ENCODE assay signal across 21 mouse cellular contexts in the genomic region with DNA sequence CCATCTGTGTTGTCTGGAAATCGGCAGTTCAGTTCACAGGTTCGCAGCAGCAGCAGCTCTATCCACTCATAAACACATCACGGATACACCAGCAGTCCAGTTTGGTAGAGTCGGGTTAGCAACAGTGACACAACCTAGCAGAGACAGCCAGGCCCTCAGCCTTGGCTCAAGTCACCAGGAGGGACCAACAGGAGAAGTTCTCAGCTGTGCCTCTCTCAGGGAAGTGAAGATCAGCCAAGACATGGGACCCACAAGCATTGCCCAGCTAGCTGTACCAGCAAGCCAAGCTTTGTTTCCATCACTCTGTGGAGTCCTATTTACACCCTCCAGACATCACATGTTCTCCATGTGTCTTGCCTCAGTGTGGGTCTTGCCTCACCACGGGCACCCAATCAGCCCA. TPM values are rescaled to one million over a fixed set of nuclear protein-coding genes. Genes with fewer than 3 reads are reported as not detected.
A peak's percentile ranks its signal among the peaks of the same experiment; 100 is the strongest.
DNase-seq lines count a peak whose midpoint lies in the region; ATAC-seq and TF ChIP-seq lines count a peak whose summit lies in the region.
"Had no signal": no experiment of that assay in that cellular context is flagged by ENCODE, and none has a peak within 500 bp of the region (broad histone marks: within the 10 kb centered on the region; RNA-seq: fewer than 3 reads in every experiment).

No protein-coding gene starts in this region.

- H3K9ac ChIP-seq in forebrain, embryonic 11.5 days (ENCODE audit: low read length): no peak overlapping the region
- no peak overlapping the region for H3K9ac ChIP-seq in forebrain, embryonic 16.5 days (replicated peaks; ENCODE audit: low read depth, low read length)
- no peak overlapping the region for H3K9ac ChIP-seq in heart, postnatal 0 days (replicated peaks; ENCODE audit: low read depth, low read length)
- H3K9ac ChIP-seq in midbrain, embryonic 11.5 days (ENCODE audit: low read length): no peak overlapping the region
- H3K9ac ChIP-seq in midbrain, postnatal 0 days (replicated peaks; ENCODE audit: low read length, poor library complexity, severe bottlenecking): no peak overlapping the region
- H3K9ac ChIP-seq: embryonic facial prominence, embryonic 13.5 days; forebrain, embryonic 13.5 days; hindbrain, embryonic 14.5 days; intestine, embryonic 15.5 days had no signal

- H3K27me3 ChIP-seq in forebrain, embryonic 11.5 days (ENCODE audit: control insufficient read depth, insufficient read depth, low read length): no peaks in the 10 kb centered on the region
- H3K27me3 ChIP-seq in forebrain, embryonic 16.5 days (replicated peaks; ENCODE audit: control insufficient read depth, insufficient read depth, low read length): no peaks in the 10 kb centered on the region
- peaks cover 3% of the 10 kb centered on the region; the same call in 1 of the 2 replicates for H3K27me3 ChIP-seq in heart, embryonic 10.5 days (ENCODE audit: insufficient read depth, poor library complexity, severe bottlenecking)
- H3K27me3 ChIP-seq in heart, postnatal 0 days (ENCODE audit: control insufficient read depth, insufficient read depth, low read length): no peaks in the 10 kb centered on the region
- no peaks in the 10 kb centered on the region for H3K27me3 ChIP-seq in midbrain, embryonic 11.5 days (ENCODE audit: control insufficient read depth, insufficient read depth, low read length)
- H3K27me3 ChIP-seq in midbrain, postnatal 0 days (ENCODE audit: insufficient read depth, low read length): no peaks in the 10 kb centered on the region
- H3K27me3 ChIP-seq: embryonic facial prominence, embryonic 13.5 days; forebrain, embryonic 13.5 days; intestine, embryonic 15.5 days had no signal

- H3K4me1 ChIP-seq in forebrain, embryonic 11.5 days (replicated peaks; ENCODE audit: control insufficient read depth, insufficient read depth, low read length): 0 out of 2 replicates have a peak, but pooled peaks cover 2% of the 10 kb centered on the region
- H3K4me1 ChIP-seq in forebrain, embryonic 16.5 days (replicated peaks; ENCODE audit: control insufficient read depth, insufficient read depth, low read length): peaks cover 5% of the 10 kb centered on the region; the same call in 1 of the 2 replicates
- no peaks in the 10 kb centered on the region for H3K4me1 ChIP-seq in heart, embryonic 10.5 days
- H3K4me1 ChIP-seq in heart, postnatal 0 days (ENCODE audit: control insufficient read depth, insufficient read depth): peaks cover 11% of the 10 kb centered on the region
- no peaks in the 10 kb centered on the region for H3K4me1 ChIP-seq in midbrain, embryonic 11.5 days (ENCODE audit: control insufficient read depth, insufficient read depth, low read length)
- H3K4me1 ChIP-seq in midbrain, postnatal 0 days (ENCODE audit: insufficient read depth, low read length): no peaks in the 10 kb centered on the region
- H3K4me1 ChIP-seq: embryonic facial prominence, embryonic 13.5 days; hindbrain, embryonic 10.5 days; intestine, embryonic 15.5 days had no signal

- peak; percentile 28 for DNase-seq in forebrain, embryonic 11.5 days (ENCODE audit: low spot score)
- DNase-seq in heart, embryonic 10.5 days (ENCODE audit: low spot score): peak; percentile 54
- no peak for DNase-seq in heart, postnatal 25 days (ENCODE audit: low spot score)
- no peak for DNase-seq in heart, postnatal 0 days (ENCODE audit: low spot score)
- no peak for DNase-seq in heart, adult 8-10 months (ENCODE audit: low spot score)
- DNase-seq in midbrain, embryonic 11.5 days (ENCODE audit: low spot score, missing footprints): peak; percentile 17
- DNase-seq in midbrain, postnatal 0 days (ENCODE audit: low spot score): no peak
- DNase-seq: adrenal gland, postnatal 10 days; B cell, adult 2 months; cerebellum, adult 11-12 months; cerebellum, adult 9-11 months; cerebellum, postnatal 36 days; kidney, adult 18-20 months had no signal

- no peak for ATAC-seq in forebrain, embryonic 11.5 days (replicated peaks; ENCODE audit: low FRiP score)
- ATAC-seq in forebrain, embryonic 16.5 days: no peak
- ATAC-seq in heart, postnatal 0 days (ENCODE audit: insufficient read depth, low read depth): no peak
- ATAC-seq in midbrain, embryonic 11.5 days (ENCODE audit: low FRiP score): no peak
- ATAC-seq in midbrain, postnatal 0 days (ENCODE audit: low FRiP score): no peak
- ATAC-seq: CD4-positive, CD25-positive, alpha-beta regulatory T cell, adult 4 months; forebrain, embryonic 13.5 days had no signal

- intact Hi-C loops in heart, postnatal 25 days (cut with DNase I): no loop called here

- no peak overlapping the region for H3K4me2 ChIP-seq in forebrain, embryonic 11.5 days (ENCODE audit: low read depth, low read length, severe bottlenecking)
- no peak overlapping the region for H3K4me2 ChIP-seq in forebrain, embryonic 16.5 days (ENCODE audit: low read length)
- H3K4me2 ChIP-seq in heart, postnatal 0 days (ENCODE audit: low read depth, low read length): no peak overlapping the region
- no peak overlapping the region for H3K4me2 ChIP-seq in midbrain, embryonic 11.5 days
- H3K4me2 ChIP-seq in midbrain, postnatal 0 days (ENCODE audit: low read depth, low read length, poor library complexity, severe bottlenecking): no peak overlapping the region
- H3K4me2 ChIP-seq: embryonic facial prominence, embryonic 13.5 days; forebrain, embryonic 13.5 days; hindbrain, embryonic 14.5 days; intestine, embryonic 15.5 days had no signal

- no peak overlapping the region for H3K27ac ChIP-seq in forebrain, embryonic 11.5 days (ENCODE audit: low read depth, low read length)
- no peak overlapping the region for H3K27ac ChIP-seq in forebrain, embryonic 16.5 days (ENCODE audit: low read length)
- no peak overlapping the region for H3K27ac ChIP-seq in heart, embryonic 10.5 days
- peak overlapping the region; percentile 26; the same call in 1 of the 2 replicates for H3K27ac ChIP-seq in heart, postnatal 0 days (ENCODE audit: low read depth)
- H3K27ac ChIP-seq in midbrain, embryonic 11.5 days (ENCODE audit: low read depth, low read length): no peak overlapping the region
- H3K27ac ChIP-seq in midbrain, postnatal 0 days (ENCODE audit: low read depth, low read length): no peak overlapping the region
- H3K27ac ChIP-seq: embryonic facial prominence, embryonic 13.5 days; forebrain, embryonic 13.5 days; hindbrain, embryonic 10.5 days; hindbrain, embryonic 14.5 days; intestine, embryonic 15.5 days had no signal

- no peaks in the 10 kb centered on the region for H3K36me3 ChIP-seq in forebrain, embryonic 11.5 days (ENCODE audit: control insufficient read depth, insufficient read depth, low read length)
- no peaks in the 10 kb centered on the region for H3K36me3 ChIP-seq in forebrain, embryonic 16.5 days (ENCODE audit: control insufficient read depth, insufficient read depth)
- H3K36me3 ChIP-seq in heart, embryonic 10.5 days: no peaks in the 10 kb centered on the region
- no peaks in the 10 kb centered on the region for H3K36me3 ChIP-seq in heart, postnatal 0 days (replicated peaks; ENCODE audit: control insufficient read depth, insufficient read depth, low read length)
- H3K36me3 ChIP-seq in midbrain, embryonic 11.5 days (ENCODE audit: control insufficient read depth, insufficient read depth, low read length): no peaks in the 10 kb centered on the region
- H3K36me3 ChIP-seq in midbrain, postnatal 0 days (ENCODE audit: insufficient read depth, low read length): no peaks in the 10 kb centered on the region
- H3K36me3 ChIP-seq: embryonic facial prominence, embryonic 13.5 days; G1E; hindbrain, embryonic 10.5 days; intestine, embryonic 15.5 days had no signal

- TF ChIP-seq CTCF in heart, postnatal 0 days (IDR thresholded peaks at IDR 0.05; ENCODE audit: low read depth): no peak
- TF ChIP-seq CTCF in midbrain, postnatal 0 days (IDR thresholded peaks at IDR 0.05): no peak

- WGBS in forebrain, embryonic 11.5 days: 88% methylated on average over 5 of the region's 5 CpGs
- 92% methylated on average over 5 of the region's 5 CpGs for WGBS in forebrain, embryonic 16.5 days
- 84% methylated on average over 5 of the region's 5 CpGs for WGBS in heart, embryonic 10.5 days
- WGBS in heart, postnatal 0 days: 79% methylated on average over 5 of the region's 5 CpGs
- WGBS in midbrain, embryonic 11.5 days: 85% methylated on average over 5 of the region's 5 CpGs
- WGBS in midbrain, postnatal 0 days: 85% methylated on average over 5 of the region's 5 CpGs

- TF ChIP-seq EP300 in heart, postnatal 0 days (IDR thresholded peaks at IDR 0.05; ENCODE audit: low read depth): no peak

- no peaks in the 10 kb centered on the region for H3K9me3 ChIP-seq in forebrain, embryonic 11.5 days (ENCODE audit: control insufficient read depth, low read length)
- H3K9me3 ChIP-seq in forebrain, embryonic 16.5 days (ENCODE audit: control insufficient read depth, low read length): no peaks in the 10 kb centered on the region
- H3K9me3 ChIP-seq in heart, embryonic 10.5 days: no peaks in the 10 kb centered on the region
- no peaks in the 10 kb centered on the region for H3K9me3 ChIP-seq in heart, postnatal 0 days (replicated peaks; ENCODE audit: control insufficient read depth, low read length)
- H3K9me3 ChIP-seq in midbrain, embryonic 11.5 days (ENCODE audit: control insufficient read depth, low read length): no peaks in the 10 kb centered on the region
- no peaks in the 10 kb centered on the region for H3K9me3 ChIP-seq in midbrain, postnatal 0 days (ENCODE audit: low read length)
- H3K9me3 ChIP-seq: embryonic facial prominence, embryonic 13.5 days; forebrain, embryonic 13.5 days; G1E; hindbrain, embryonic 10.5 days; intestine, embryonic 15.5 days had no signal

- H3K4me3 ChIP-seq in forebrain, embryonic 11.5 days (ENCODE audit: low read depth, low read length): no peak overlapping the region
- no peak overlapping the region for H3K4me3 ChIP-seq in forebrain, embryonic 16.5 days (replicated peaks; ENCODE audit: low read length)
- H3K4me3 ChIP-seq in heart, embryonic 10.5 days: no peak overlapping the region
- no peak overlapping the region for H3K4me3 ChIP-seq in heart, postnatal 0 days (ENCODE audit: low read depth, low read length)
- H3K4me3 ChIP-seq in midbrain, embryonic 11.5 days (ENCODE audit: low read depth, low read length): no peak overlapping the region
- no peak overlapping the region for H3K4me3 ChIP-seq in midbrain, postnatal 0 days (ENCODE audit: low read depth, low read length)
- H3K4me3 ChIP-seq: embryonic facial prominence, embryonic 13.5 days; forebrain, embryonic 13.5 days; hindbrain, embryonic 10.5 days; intestine, embryonic 15.5 days had no signal

RNA-seq across cellular contexts. Expression of a gene that starts 7.7 kb away (rescaled TPM):
- polyA plus RNA-seq in forebrain, embryonic 11.5 days (2014; fragmentation: Nextera tagmentation; extraction: Ambion mirVana): 0.11 and 0.19 TPM in 2 replicates
- polyA plus RNA-seq in forebrain, embryonic 16.5 days (2015; fragmentation: Nextera tagmentation; extraction: Ambion mirVana): 0.91 and 2.0 TPM in 2 replicates
- 0.39 and 0.60 TPM in 2 replicates for polyA plus RNA-seq in heart, embryonic 10.5 days (2016; fragmentation: Nextera tagmentation; extraction: Ambion mirVana)
- total RNA-seq in heart, postnatal 25 days (2021): 1 to 10 TPM; 2.8 to 3.5 TPM
- total RNA-seq in heart, postnatal 0 days (2014; rRNA removed; ENCODE audit: low replicate concordance): 0.04 and 2.2 TPM in 2 replicates
- polyA plus RNA-seq in heart, postnatal 0 days (2015; fragmentation: Nextera tagmentation; extraction: Ambion mirVana): 0.85 and 1.1 TPM in 2 replicates
- 1 to 10 TPM; 1.7 to 4.6 (median 3.9) TPM for total RNA-seq in heart, adult 8-10 months (2022)
- 0.08 and 0.37 TPM in 2 replicates for polyA plus RNA-seq in midbrain, embryonic 11.5 days (2014; fragmentation: Nextera tagmentation; extraction: Ambion mirVana)
- 1.6 and 2.4 TPM in 2 replicates for total RNA-seq in midbrain, postnatal 0 days (2014; rRNA removed)
- 1.8 and 2.3 TPM in 2 replicates for polyA plus RNA-seq in midbrain, postnatal 0 days (2015; fragmentation: Nextera tagmentation; extraction: Ambion mirVana)
- polyA plus RNA-seq: CD4-positive, CD25-positive, alpha-beta regulatory T cell, adult 4 months; G1E had no signal

Comparison
In these comparisons a context has a peak if more than half of its experiments do, and no peak if none do; other contexts are left out.
1. DNase-seq: peak in forebrain, embryonic 11.5 days (single experiment), heart, embryonic 10.5 days (single experiment) and midbrain, embryonic 11.5 days (single experiment); none in heart, postnatal 25 days (single experiment), heart, postnatal 0 days (single experiment), heart, adult 8-10 months (single experiment) and midbrain, postnatal 0 days (single experiment).